11 mouse cellular contexts compared by ENCODE assay signal in the genomic region with DNA sequence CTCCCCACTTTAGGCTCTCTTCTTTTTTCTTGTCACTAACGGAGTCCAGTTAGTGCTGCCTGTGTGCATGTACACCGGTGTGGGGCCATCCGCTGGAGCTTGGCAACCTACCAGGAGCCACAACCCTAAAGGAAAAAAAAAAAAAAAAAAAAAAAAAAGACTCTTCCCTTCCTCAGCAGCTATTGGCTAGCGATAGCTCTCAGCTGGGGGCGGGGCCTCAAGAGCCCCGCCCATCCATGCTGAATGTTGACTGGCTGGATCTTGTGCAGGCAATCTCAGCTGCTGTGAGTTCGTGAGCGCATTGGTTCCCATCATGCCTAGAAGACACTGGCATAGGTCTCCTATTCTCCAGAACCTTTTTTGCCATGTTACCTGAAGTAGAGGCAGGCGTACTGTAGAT. TPM values are rescaled to one million over a fixed set of nuclear protein-coding genes. Genes with fewer than 3 reads are reported as not detected.
DNase-seq lines count a peak whose midpoint lies in the region; ATAC-seq and TF ChIP-seq lines count a peak whose summit lies in the region.
"Had no signal": no experiment of that assay in that cellular context is flagged by ENCODE, and none has a peak within 500 bp of the region (broad histone marks: within the 10 kb centered on the region; RNA-seq: fewer than 3 reads in every experiment).

No protein-coding gene starts in this region.

- no peak overlapping the region for H3K27ac ChIP-seq in liver, embryonic 12.5 days
- no peak overlapping the region for H3K27ac ChIP-seq in liver, postnatal 0 days (ENCODE audit: low read depth)
- H3K27ac ChIP-seq: kidney, embryonic 15.5 days had no signal

- ATAC-seq in liver, embryonic 12.5 days: no peak
- ATAC-seq in liver, postnatal 0 days: no peak
- ATAC-seq: activated CD4-positive, CD25-positive, alpha-beta regulatory T cell, adult 4 months had no signal

- WGBS in liver, embryonic 12.5 days (ENCODE audit: insufficient replicate concordance): 21% methylated on average over 9 of the region's 9 CpGs
- 17% methylated on average over 9 of the region's 9 CpGs for WGBS in liver, postnatal 0 days (ENCODE audit: insufficient replicate concordance)

- H3K4me1 ChIP-seq in liver, embryonic 12.5 days: no peaks in the 10 kb centered on the region
- no peaks in the 10 kb centered on the region for H3K4me1 ChIP-seq in liver, postnatal 0 days (ENCODE audit: insufficient read depth)
- H3K4me1 ChIP-seq: kidney, embryonic 15.5 days had no signal

- H3K4me3 ChIP-seq in liver, embryonic 12.5 days: no peak overlapping the region
- no peak overlapping the region for H3K4me3 ChIP-seq in liver, postnatal 0 days (ENCODE audit: low read depth, low read length)
- H3K4me3 ChIP-seq: kidney, embryonic 15.5 days had no signal

- no peak for TF ChIP-seq POLR2A in brain, embryonic 14.5 days (IDR thresholded peaks at IDR 0.05; ENCODE audit: borderline replicate concordance, extremely low read depth, insufficient read depth, insufficient read length, poor library complexity, severe bottlenecking)

- peak; percentile 43 for DNase-seq in embryo, embryonic 10 days (ENCODE audit: low spot score)
- no peak for DNase-seq in embryo, embryonic 9.5 days (ENCODE audit: extremely low spot score)
- no peak for DNase-seq in liver, postnatal 0 days
- DNase-seq in brain, embryonic 14.5 days (ENCODE audit: low read depth): peak; percentile 32
- peak; percentile 16 for DNase-seq in mesoderm, embryonic 11.5 days (ENCODE audit: low read depth, low spot score)
- DNase-seq in thymus, adult 18-20 months: no peak
- DNase-seq in urinary bladder, postnatal 4 days (ENCODE audit: low spot score in 2 of 2): no peak
- DNase-seq: lung, postnatal 4 days had no signal

- no peak for TF ChIP-seq CTCF in liver, postnatal 0 days (IDR thresholded peaks at IDR 0.05; ENCODE audit: low read depth)
- TF ChIP-seq CTCF in brain, embryonic 14.5 days (IDR thresholded peaks at IDR 0.05; ENCODE audit: borderline replicate concordance, extremely low read depth, insufficient read depth, insufficient read length): no peak

- 0 out of 2 replicates have a peak overlapping the region, but pooled peaks have one; percentile 6 for H3K4me2 ChIP-seq in liver, embryonic 12.5 days
- no peak overlapping the region; the same call in 1 of the 2 replicates for H3K4me2 ChIP-seq in liver, postnatal 0 days (ENCODE audit: low read depth, low read length)
- H3K4me2 ChIP-seq: kidney, embryonic 15.5 days had no signal

- H3K9ac ChIP-seq in liver, embryonic 12.5 days: no peak overlapping the region
- no peak overlapping the region for H3K9ac ChIP-seq in liver, postnatal 0 days (replicated peaks)
- H3K9ac ChIP-seq: kidney, embryonic 15.5 days had no signal

- H3K36me3 ChIP-seq in liver, embryonic 12.5 days: no peaks in the 10 kb centered on the region
- H3K36me3 ChIP-seq in liver, postnatal 0 days (replicated peaks; ENCODE audit: insufficient read depth, low read length): no peaks in the 10 kb centered on the region
- H3K36me3 ChIP-seq: kidney, embryonic 15.5 days had no signal

- H3K27me3 ChIP-seq in liver, embryonic 12.5 days (replicated peaks): peaks cover 3% of the 10 kb centered on the region; the same call in 1 of the 2 replicates
- H3K27me3 ChIP-seq in liver, postnatal 0 days (ENCODE audit: insufficient read depth, low read length): no peaks in the 10 kb centered on the region

- H3K9me3 ChIP-seq in liver, embryonic 12.5 days (replicated peaks): no peaks in the 10 kb centered on the region
- H3K9me3 ChIP-seq in liver, postnatal 0 days (ENCODE audit: low read length): no peaks in the 10 kb centered on the region
- H3K9me3 ChIP-seq: kidney, embryonic 15.5 days had no signal

- TF ChIP-seq EP300 in liver, postnatal 0 days (IDR thresholded peaks at IDR 0.05; ENCODE audit: low read depth): no peak

RNA-seq across cellular contexts. Expression of a gene that starts 44.5 kb away (rescaled TPM):
- polyA plus RNA-seq in liver, embryonic 12.5 days (2016; fragmentation: Nextera tagmentation; extraction: Ambion mirVana): not detected in 2 replicates
- not detected in 2 replicates for polyA plus RNA-seq in liver, postnatal 0 days (2015; fragmentation: Nextera tagmentation; extraction: Ambion mirVana)
- 7.7 and 10.7 TPM in 2 replicates for polyA plus RNA-seq in brain, embryonic 14.5 days (2012; rRNA removed)
- polyA plus RNA-seq: kidney, embryonic 15.5 days had no signal

RNA-seq across cellular contexts. Expression of a gene that starts 51.7 kb away (rescaled TPM):
- 1.7 and 2.1 TPM in 2 replicates for polyA plus RNA-seq in liver, embryonic 12.5 days (2016; fragmentation: Nextera tagmentation; extraction: Ambion mirVana)
- polyA plus RNA-seq in liver, postnatal 0 days (2015; fragmentation: Nextera tagmentation; extraction: Ambion mirVana): 1.7 and 1.9 TPM in 2 replicates
- 4.0 and 7.8 TPM in 2 replicates for polyA plus RNA-seq in brain, embryonic 14.5 days (2012; rRNA removed)

Comparison
In these comparisons a context has a peak if more than half of its experiments do, and no peak if none do; other contexts are left out.
1. DNase-seq: peak in embryo, embryonic 10 days (single experiment), brain, embryonic 14.5 days (single experiment) and mesoderm, embryonic 11.5 days (single experiment); none in embryo, embryonic 9.5 days (single experiment), liver, postnatal 0 days (single experiment), thymus, adult 18-20 months (0 of 2) and urinary bladder, postnatal 4 days (0 of 2).